Mouse (Mus musculus): Measurements from ENCODE around the gene Pir. TPM values are rescaled to one million over a fixed set of nuclear protein-coding genes. Genes with fewer than 3 reads are reported as not detected.

Gene Pir
- polyA plus RNA-seq (2015; fragmentation: Nextera tagmentation; extraction: Ambion mirVana): 2.2 and 3.7 TPM in 2 replicates

GRCm38 (mm10) chrX:164269285-164269761 is at the start of gene Pir:
Pir (plus strand) TSS chrX:164269371.
- H3K36me3 ChIP-seq: no peaks in the 10 kb centered on the region
- WGBS: 21% methylated on average over 20 of the region's 20 CpGs
- peaks cover 13% of the 10 kb centered on the region; the same call in 1 of the 2 replicates for H3K27me3 ChIP-seq
- H3K9ac ChIP-seq (replicated peaks): peak within 1 kb of the TSS; percentile 53
- H3K4me1 ChIP-seq (replicated peaks): no peaks in the 10 kb centered on the region
- H3K9me3 ChIP-seq: no peaks in the 10 kb centered on the region
- no peak within 1 kb of the TSS for H3K27ac ChIP-seq
- peak; percentile 87 for ATAC-seq
- peak within 1 kb of the TSS; percentile 37 for H3K4me3 ChIP-seq (replicated peaks)
- peak within 1 kb of the TSS; percentile 58 for H3K4me2 ChIP-seq (replicated peaks)

- no peak overlapping the region for H3K4me3 ChIP-seq (replicated peaks)
- no peaks in the 10 kb centered on the region for H3K4me1 ChIP-seq (replicated peaks)
- ATAC-seq: no peak
- no peaks in the 10 kb centered on the region for H3K36me3 ChIP-seq
- no peaks in the 10 kb centered on the region for H3K9me3 ChIP-seq
- WGBS: 73% methylated on average over 2 of the region's 2 CpGs
- H3K9ac ChIP-seq (replicated peaks): no peak overlapping the region
- H3K27me3 ChIP-seq: peaks cover 7% of the 10 kb centered on the region; the same call in 1 of the 2 replicates
- no peak overlapping the region for H3K27ac ChIP-seq
- no peak overlapping the region for H3K4me2 ChIP-seq (replicated peaks)
Observed at GRCm38 (mm10) chrX:164221989-164222388, 47.2 kb upstream of the Pir start.

- no peak for ATAC-seq
- Histone ChIP-seq H3K9ac (replicated peaks) (no peak overlapping the region), H3K4me1 (replicated peaks) (no peaks in the 10 kb centered on the region), H3K36me3 (no peaks in the 10 kb centered on the region), H3K27me3 (peaks cover 9% of the 10 kb centered on the region; the same call in 1 of the 2 replicates), H3K4me3 (replicated peaks) (no peak overlapping the region), H3K4me2 (replicated peaks) (no peak overlapping the region), H3K27ac (no peak overlapping the region), H3K9me3 (no peaks in the 10 kb centered on the region)
- 70% methylated on average over 8 of the region's 8 CpGs for WGBS
Observed at GRCm38 (mm10) chrX:164233380-164233779, 35.8 kb upstream of the Pir start.

GRCm38 (mm10) chrX:164245714-164246113 is 23.5 kb upstream of the Pir start:
- H3K4me2 ChIP-seq (replicated peaks): peak overlapping the region; percentile 15
- no peak overlapping the region for H3K9ac ChIP-seq (replicated peaks)
- no peak overlapping the region for H3K27ac ChIP-seq
- no peaks in the 10 kb centered on the region for H3K9me3 ChIP-seq
- no peaks in the 10 kb centered on the region for H3K4me1 ChIP-seq (replicated peaks)
- peak; percentile 65; the same call in 1 of the 2 replicates for ATAC-seq
- H3K4me3 ChIP-seq (replicated peaks): no peak overlapping the region
- WGBS: 26% methylated on average over 5 of the region's 5 CpGs
- H3K27me3 ChIP-seq: peaks cover 27% of the 10 kb centered on the region
- no peaks in the 10 kb centered on the region for H3K36me3 ChIP-seq

GRCm38 (mm10) chrX:164246722-164247121 is 22.4 kb upstream of the Pir start:
- Histone ChIP-seq H3K36me3 (no peaks in the 10 kb centered on the region), H3K4me2 (replicated peaks) (no peak overlapping the region), H3K9me3 (no peaks in the 10 kb centered on the region), H3K27ac (no peak overlapping the region), H3K4me1 (replicated peaks) (no peaks in the 10 kb centered on the region), H3K27me3 (peaks cover 27% of the 10 kb centered on the region), H3K4me3 (replicated peaks) (no peak overlapping the region), H3K9ac (replicated peaks) (no peak overlapping the region)
- no peak for ATAC-seq
- 68% methylated on average over 2 of the region's 2 CpGs for WGBS

- WGBS: 90% methylated on average over 3 of the region's 3 CpGs
- H3K9me3 ChIP-seq: no peaks in the 10 kb centered on the region
- no peak overlapping the region for H3K4me3 ChIP-seq (replicated peaks)
- no peaks in the 10 kb centered on the region for H3K36me3 ChIP-seq
- no peak overlapping the region for H3K4me2 ChIP-seq (replicated peaks)
- no peak for ATAC-seq
- H3K27me3 ChIP-seq: peaks cover 12% of the 10 kb centered on the region; the same call in 1 of the 2 replicates
- no peak overlapping the region for H3K9ac ChIP-seq (replicated peaks)
- H3K4me1 ChIP-seq (replicated peaks): no peaks in the 10 kb centered on the region
- no peak overlapping the region for H3K27ac ChIP-seq
Observed at GRCm38 (mm10) chrX:164256527-164256926, 12.6 kb upstream of the Pir start.

- no peak within 1 kb of the TSS for H3K9ac ChIP-seq (replicated peaks)
- H3K27me3 ChIP-seq: peaks cover 18% of the 10 kb centered on the region; the same call in 1 of the 2 replicates
- H3K4me1 ChIP-seq (replicated peaks): no peaks in the 10 kb centered on the region
- no peak within 1 kb of the TSS for H3K27ac ChIP-seq
- 82% methylated on average over 8 of the region's 8 CpGs for WGBS
- H3K4me2 ChIP-seq (replicated peaks): no peak within 1 kb of the TSS
- H3K36me3 ChIP-seq: no peaks in the 10 kb centered on the region
- no peak for ATAC-seq
- H3K9me3 ChIP-seq: no peaks in the 10 kb centered on the region
- H3K4me3 ChIP-seq (replicated peaks): no peak within 1 kb of the TSS
Observed at GRCm38 (mm10) chrX:164258057-164258456, 11.1 kb upstream of the Pir start, which contains the start of gene Bmx. Bmx (minus strand) TSS chrX:164258193.

GRCm38 (mm10) chrX:164258662-164259061 is 10.5 kb upstream of the Pir start:
- no peak overlapping the region for H3K4me2 ChIP-seq (replicated peaks)
- ATAC-seq: no peak

GRCm38 (mm10) chrX:164262286-164262685 is 6.9 kb upstream of the Pir start:
- H3K4me1 ChIP-seq (replicated peaks): no peaks in the 10 kb centered on the region
- no peaks in the 10 kb centered on the region for H3K9me3 ChIP-seq
- 41% methylated on average over 2 of the region's 2 CpGs for WGBS
- H3K9ac ChIP-seq (replicated peaks): no peak overlapping the region
- H3K4me2 ChIP-seq (replicated peaks): no peak overlapping the region
- ATAC-seq: no peak
- H3K4me3 ChIP-seq (replicated peaks): no peak overlapping the region
- no peaks in the 10 kb centered on the region for H3K36me3 ChIP-seq
- peaks cover 15% of the 10 kb centered on the region; the same call in 1 of the 2 replicates for H3K27me3 ChIP-seq
- no peak overlapping the region for H3K27ac ChIP-seq

More at GRCm38 (mm10) chrX:164258662-164259061, 10.5 kb upstream of the Pir start:
- H3K27me3 ChIP-seq: peaks cover 18% of the 10 kb centered on the region; the same call in 1 of the 2 replicates
- H3K4me1 ChIP-seq (replicated peaks): no peaks in the 10 kb centered on the region
- no peaks in the 10 kb centered on the region for H3K9me3 ChIP-seq
- no peak overlapping the region for H3K4me3 ChIP-seq (replicated peaks)
- H3K27ac ChIP-seq: no peak overlapping the region
- no peak overlapping the region for H3K9ac ChIP-seq (replicated peaks)
- WGBS: 91% methylated on average over 5 of the region's 5 CpGs
- H3K36me3 ChIP-seq: no peaks in the 10 kb centered on the region

- no peak overlapping the region for H3K9ac ChIP-seq (replicated peaks)
- H3K9me3 ChIP-seq: no peaks in the 10 kb centered on the region
- H3K4me2 ChIP-seq (replicated peaks): no peak overlapping the region
- no peaks in the 10 kb centered on the region for H3K36me3 ChIP-seq
- no peak for ATAC-seq
- 45% methylated on average over 1 of the region's 1 CpGs for WGBS
- H3K4me1 ChIP-seq (replicated peaks): no peaks in the 10 kb centered on the region
- H3K4me3 ChIP-seq (replicated peaks): no peak overlapping the region
- no peak overlapping the region for H3K27ac ChIP-seq
- H3K27me3 ChIP-seq: peaks cover 14% of the 10 kb centered on the region; the same call in 1 of the 2 replicates
Observed at GRCm38 (mm10) chrX:164264861-164265260, 4.3 kb upstream of the Pir start.

GRCm38 (mm10) chrX:164270603-164271002 is 1.4 kb downstream of the Pir start:
- H3K9ac ChIP-seq (replicated peaks): no peak overlapping the region
- WGBS: 85% methylated on average over 3 of the region's 3 CpGs
- H3K4me1 ChIP-seq (replicated peaks): no peaks in the 10 kb centered on the region
- H3K27ac ChIP-seq: no peak overlapping the region
- no peak for ATAC-seq
- no peak overlapping the region for H3K4me2 ChIP-seq (replicated peaks)
- H3K27me3 ChIP-seq: peaks cover 13% of the 10 kb centered on the region; the same call in 1 of the 2 replicates
- no peak overlapping the region for H3K4me3 ChIP-seq (replicated peaks)
- no peaks in the 10 kb centered on the region for H3K9me3 ChIP-seq
- H3K36me3 ChIP-seq: no peaks in the 10 kb centered on the region

GRCm38 (mm10) chrX:164275536-164275935 is 6.4 kb downstream of the Pir start:
- no peaks in the 10 kb centered on the region for H3K9me3 ChIP-seq
- ATAC-seq: no peak

More at GRCm38 (mm10) chrX:164275536-164275935, 6.4 kb downstream of the Pir start:
- WGBS: 70% methylated on average over 3 of the region's 3 CpGs
- peaks cover 9% of the 10 kb centered on the region; the same call in 1 of the 2 replicates for H3K27me3 ChIP-seq
- no peaks in the 10 kb centered on the region for H3K4me1 ChIP-seq (replicated peaks)
- H3K36me3 ChIP-seq: no peaks in the 10 kb centered on the region
- no peak overlapping the region for H3K4me2 ChIP-seq (replicated peaks)
- H3K9ac ChIP-seq (replicated peaks): no peak overlapping the region
- no peak overlapping the region for H3K27ac ChIP-seq
- no peak overlapping the region for H3K4me3 ChIP-seq (replicated peaks)
